Mouse (Mus musculus): Measurements from ENCODE around the gene Cit. TPM values are rescaled to one million over a fixed set of nuclear protein-coding genes. Genes with fewer than 3 reads are reported as not detected.

Cit gene
- total RNA-seq, 1 experiment: 43.4 TPM

DNA sequence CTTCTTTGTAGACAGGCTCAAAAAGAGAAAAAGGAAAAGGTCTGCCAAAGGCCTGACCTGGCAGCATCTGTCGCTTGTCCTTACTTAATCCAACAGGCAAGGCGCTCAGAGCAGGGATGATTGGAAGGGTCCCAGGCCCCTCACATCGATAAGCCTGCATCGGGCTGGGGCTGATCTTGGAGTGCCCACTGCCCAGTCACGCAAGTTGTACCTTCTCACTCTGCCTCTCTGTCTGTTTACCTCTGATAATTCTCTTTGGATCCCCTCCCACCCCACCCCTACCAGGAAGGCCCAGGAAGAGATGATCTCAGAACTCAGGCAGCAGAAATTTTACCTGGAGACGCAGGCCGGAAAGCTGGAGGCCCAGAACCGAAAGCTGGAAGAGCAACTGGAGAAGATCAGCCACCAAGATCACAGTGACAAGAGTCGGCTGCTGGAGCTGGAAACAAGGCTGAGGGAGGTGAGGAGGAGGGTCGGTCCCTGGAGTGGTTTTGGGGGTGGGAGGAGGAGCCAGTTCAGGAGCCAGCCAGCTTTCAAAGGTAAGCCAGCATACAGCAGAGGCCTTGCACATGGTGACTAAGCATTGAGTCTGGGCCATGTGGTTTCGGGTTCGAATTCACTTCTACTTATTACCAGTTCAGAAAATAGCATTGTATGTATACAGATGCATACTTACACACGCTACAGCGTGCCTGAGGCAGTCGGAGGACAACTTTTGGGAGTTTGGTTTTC lies 102.7 kb downstream of the Cit start:
- in situ Hi-C loops (cut with MboI; ENCODE audit: low sequenced_read_pairs in 2 of 2, unreplicated experiment in 2 of 2): no loop called here
- TF ChIP-seq MAFK (IDR thresholded peaks at IDR 0.05; ENCODE audit: insufficient read depth, low read depth, low read length): no peak
- no peak for TF ChIP-seq ZNF384 (IDR thresholded peaks at IDR 0.05; ENCODE audit: low read depth, low read length)
- TF ChIP-seq HCFC1 (IDR thresholded peaks at IDR 0.05; ENCODE audit: borderline replicate concordance, insufficient read depth, low read length): no peak
- no peak for TF ChIP-seq ZC3H11A (IDR thresholded peaks at IDR 0.05; ENCODE audit: borderline replicate concordance, low read depth, low read length)
- no peak for TF ChIP-seq CHD2 (IDR thresholded peaks at IDR 0.05; ENCODE audit: low read depth, low read length)
- peaks cover 33% of the 10 kb centered on the region for H3K36me3 ChIP-seq (ENCODE audit: control insufficient read depth, insufficient read depth, low read length, poor library complexity, severe bottlenecking)

DNA sequence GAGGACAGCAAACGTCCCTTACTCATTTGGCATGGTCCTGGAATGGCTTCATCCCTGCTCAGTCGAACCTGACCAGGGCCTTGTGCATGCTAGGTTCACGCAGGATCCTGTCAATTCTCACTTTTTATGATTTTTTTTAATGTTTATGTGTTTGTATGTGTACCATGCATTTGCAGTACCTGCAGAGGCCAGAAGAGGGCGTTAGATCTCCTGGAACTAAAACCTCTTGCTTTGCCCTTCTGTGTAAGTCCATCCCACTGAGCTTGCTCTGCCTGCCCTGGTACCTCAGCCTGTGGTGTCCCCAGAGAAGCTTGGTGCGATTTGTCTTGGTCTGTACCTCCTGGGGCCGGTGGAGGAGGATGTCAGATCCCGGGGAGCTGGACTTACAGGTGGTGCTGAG lies 105.9 kb downstream of the Cit start:
- no peak for DNase-seq (ENCODE audit: low read depth, low spot score)
- peaks cover 47% of the 10 kb centered on the region for H3K36me3 ChIP-seq (ENCODE audit: control insufficient read depth, insufficient read depth, low read length, poor library complexity, severe bottlenecking)
- H3K27ac ChIP-seq (ENCODE audit: insufficient read depth, low read depth, low read length, poor library complexity, severe bottlenecking): no peak overlapping the region
- H3K4me3 ChIP-seq (ENCODE audit: insufficient read depth in 1 of 2, low read depth in 1 of 2, low read length in 2 of 2, poor library complexity in 1 of 2, severe bottlenecking in 1 of 2): no peak overlapping the region
- no peaks in the 10 kb centered on the region for H3K9me3 ChIP-seq (ENCODE audit: control insufficient read depth, insufficient read depth, low read depth, low read length)
- no peak overlapping the region for H3K9ac ChIP-seq (ENCODE audit: insufficient read depth, low read depth, low read length, poor library complexity, severe bottlenecking)
- H3K4me1 ChIP-seq (ENCODE audit: control insufficient read depth in 2 of 2, insufficient read depth in 2 of 2, low read length in 2 of 2, poor library complexity in 1 of 2): peaks cover 0 to 2% of the 10 kb centered on the region in 2 experiments; a peak in 1 of 4 replicates
- TF ChIP-seq HCFC1 (IDR thresholded peaks at IDR 0.05; ENCODE audit: borderline replicate concordance, insufficient read depth, low read length) (no peak), MAFK (IDR thresholded peaks at IDR 0.05; ENCODE audit: insufficient read depth, low read depth, low read length) (no peak), CHD2 (IDR thresholded peaks at IDR 0.05; ENCODE audit: low read depth, low read length) (no peak), ZNF384 (IDR thresholded peaks at IDR 0.05; ENCODE audit: low read depth, low read length) (no peak), ZC3H11A (IDR thresholded peaks at IDR 0.05; ENCODE audit: borderline replicate concordance, low read depth, low read length) (no peak)
- in situ Hi-C loops (cut with MboI; ENCODE audit: low sequenced_read_pairs in 2 of 2, unreplicated experiment in 2 of 2): no loop called here

More for the DNA sequence above, 102.7 kb downstream of the Cit start:
- H3K9ac ChIP-seq (ENCODE audit: insufficient read depth, low read depth, low read length, poor library complexity, severe bottlenecking): no peak overlapping the region
- no peak overlapping the region for H3K27ac ChIP-seq (ENCODE audit: insufficient read depth, low read depth, low read length, poor library complexity, severe bottlenecking)
- no peak for DNase-seq (ENCODE audit: low read depth, low spot score)
- no peaks in the 10 kb centered on the region for H3K9me3 ChIP-seq (ENCODE audit: control insufficient read depth, insufficient read depth, low read depth, low read length)
- peaks cover 16 to 19% of the 10 kb centered on the region in 2 experiments for H3K4me1 ChIP-seq (ENCODE audit: control insufficient read depth in 2 of 2, insufficient read depth in 2 of 2, low read length in 2 of 2, poor library complexity in 1 of 2)
- H3K4me3 ChIP-seq (ENCODE audit: insufficient read depth in 1 of 2, low read depth in 1 of 2, low read length in 2 of 2, poor library complexity in 1 of 2, severe bottlenecking in 1 of 2): no peak overlapping the region

- H3K4me3 ChIP-seq (ENCODE audit: insufficient read depth in 1 of 2, low read depth in 1 of 2, low read length in 2 of 2, poor library complexity in 1 of 2, severe bottlenecking in 1 of 2): no peak overlapping the region
- no peaks in the 10 kb centered on the region for H3K9me3 ChIP-seq (ENCODE audit: control insufficient read depth, insufficient read depth, low read depth, low read length)
- no peak overlapping the region for H3K27ac ChIP-seq (ENCODE audit: insufficient read depth, low read depth, low read length, poor library complexity, severe bottlenecking)
- in situ Hi-C loops (cut with MboI; ENCODE audit: low sequenced_read_pairs in 2 of 2, unreplicated experiment in 2 of 2): no loop called here
- peak; percentile 52 for DNase-seq (ENCODE audit: low read depth, low spot score)
- no peaks in the 10 kb centered on the region; a peak in 1 of 4 replicates for H3K4me1 ChIP-seq (ENCODE audit: control insufficient read depth in 2 of 2, insufficient read depth in 2 of 2, low read length in 2 of 2, poor library complexity in 1 of 2)
- peaks cover 32% of the 10 kb centered on the region; the same call in 1 of the 2 replicates for H3K36me3 ChIP-seq (ENCODE audit: control insufficient read depth, insufficient read depth, low read length, poor library complexity, severe bottlenecking)
- TF ChIP-seq HCFC1 (IDR thresholded peaks at IDR 0.05; ENCODE audit: borderline replicate concordance, insufficient read depth, low read length): no peak
- no peak for TF ChIP-seq MAFK (IDR thresholded peaks at IDR 0.05; ENCODE audit: insufficient read depth, low read depth, low read length)
- TF ChIP-seq ZC3H11A (IDR thresholded peaks at IDR 0.05; ENCODE audit: borderline replicate concordance, low read depth, low read length): no peak
- TF ChIP-seq CHD2 (IDR thresholded peaks at IDR 0.05; ENCODE audit: low read depth, low read length): no peak
- no peak for TF ChIP-seq ZNF384 (IDR thresholded peaks at IDR 0.05; ENCODE audit: low read depth, low read length)
- H3K9ac ChIP-seq (ENCODE audit: insufficient read depth, low read depth, low read length, poor library complexity, severe bottlenecking): no peak overlapping the region
These were observed 108.1 kb downstream of the Cit start for GRCm38 (mm10) chr5:115953173-115953572.

- no peaks in the 10 kb centered on the region for H3K4me1 ChIP-seq (ENCODE audit: control insufficient read depth in 2 of 2, insufficient read depth in 2 of 2, low read length in 2 of 2, poor library complexity in 1 of 2)
- in situ Hi-C loops (cut with MboI; ENCODE audit: low sequenced_read_pairs in 2 of 2, unreplicated experiment in 2 of 2): no loop called here
- DNase-seq (ENCODE audit: low read depth, low spot score): no peak
- peaks cover 29% of the 10 kb centered on the region; the same call in 1 of the 2 replicates for H3K36me3 ChIP-seq (ENCODE audit: control insufficient read depth, insufficient read depth, low read length, poor library complexity, severe bottlenecking)
- no peak overlapping the region for H3K4me3 ChIP-seq (ENCODE audit: insufficient read depth in 1 of 2, low read depth in 1 of 2, low read length in 2 of 2, poor library complexity in 1 of 2, severe bottlenecking in 1 of 2)
- no peaks in the 10 kb centered on the region for H3K9me3 ChIP-seq (ENCODE audit: control insufficient read depth, insufficient read depth, low read depth, low read length)
- TF ChIP-seq CHD2 (IDR thresholded peaks at IDR 0.05; ENCODE audit: low read depth, low read length) (no peak), HCFC1 (IDR thresholded peaks at IDR 0.05; ENCODE audit: borderline replicate concordance, insufficient read depth, low read length) (no peak), ZC3H11A (IDR thresholded peaks at IDR 0.05; ENCODE audit: borderline replicate concordance, low read depth, low read length) (no peak), MAFK (IDR thresholded peaks at IDR 0.05; ENCODE audit: insufficient read depth, low read depth, low read length) (no peak), ZNF384 (IDR thresholded peaks at IDR 0.05; ENCODE audit: low read depth, low read length) (no peak)
- no peak overlapping the region for H3K27ac ChIP-seq (ENCODE audit: insufficient read depth, low read depth, low read length, poor library complexity, severe bottlenecking)
- no peak overlapping the region for H3K9ac ChIP-seq (ENCODE audit: insufficient read depth, low read depth, low read length, poor library complexity, severe bottlenecking)
These were observed 109.0 kb downstream of the Cit start for GRCm38 (mm10) chr5:115954084-115954483.

All from ES-E14 (cell line).